Mouse (Mus musculus) adrenal gland, postnatal 4 days (tissue): Measurements from ENCODE around the gene Ehhadh. TPM values are rescaled to one million over a fixed set of nuclear protein-coding genes. Genes with fewer than 3 reads are reported as not detected.
A peak's percentile ranks its signal among the peaks of the same experiment; 100 is the strongest.

ENCODE experiments used
- DNase-seq, 2 experiments: peaks; one replicate each; pipeline ENCODE4 v3.0.0; 2021 to 2022; ENCODE audit warnings: low spot score in 2 of 2, mixed read lengths in 2 of 2
- total RNA-seq, 2 experiments: library from RNA; stranded (reverse); gene quantifications; 2 replicates each; pipeline ENCODE4 v1.2.3; 2021

Gene Ehhadh
- total RNA-seq, 2 experiments from 2014 or later, result 25.8 to 31.0 TPM

DNA sequence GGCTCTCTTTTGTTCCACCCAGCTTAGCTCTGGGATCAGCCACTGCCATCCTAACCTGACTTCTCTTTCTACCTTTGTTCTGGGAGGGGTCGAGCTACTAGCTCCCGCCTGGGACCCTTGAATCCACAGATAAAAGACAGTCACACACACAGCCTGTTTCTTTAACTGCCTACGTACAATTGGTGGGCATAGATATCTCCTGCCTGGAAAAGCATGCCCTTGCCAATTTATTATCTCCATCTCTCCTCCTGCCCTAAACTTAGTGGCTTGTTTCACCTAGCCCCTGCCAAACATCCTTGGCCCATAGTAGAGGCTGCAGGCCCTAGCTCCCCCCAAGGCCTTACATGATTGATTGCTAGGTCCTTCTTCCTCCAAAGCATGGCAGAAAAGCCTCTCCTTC is 46.1 kb downstream of the Ehhadh start:
- DNase-seq, result no peak

DNA sequence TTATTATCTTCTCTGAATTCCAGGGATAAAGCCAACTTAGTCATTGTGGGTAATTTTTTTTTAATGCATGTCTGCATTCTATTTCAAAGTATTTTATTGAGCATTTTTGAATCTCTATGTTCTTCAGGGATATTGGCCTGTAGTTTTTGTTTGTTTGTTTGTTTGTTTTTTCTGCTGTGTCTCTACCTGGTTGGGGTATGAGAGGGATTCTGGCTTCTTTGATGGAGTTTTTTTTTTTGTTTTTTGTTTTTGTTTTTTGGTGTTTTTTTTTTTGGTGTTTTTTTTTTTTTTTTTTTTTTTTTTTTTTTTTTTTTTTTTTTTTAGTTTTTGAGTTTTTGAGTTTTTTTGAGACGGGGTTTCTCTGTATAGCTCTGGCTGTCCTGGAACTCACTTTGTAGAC is 52.0 kb downstream of the Ehhadh start:
- DNase-seq, result no peak

- DNase-seq, result peak; percentile 16 to 36
Measured at GRCm38 (mm10) chr16:21727897-21728364, 59.7 kb downstream of the Ehhadh start.

DNA sequence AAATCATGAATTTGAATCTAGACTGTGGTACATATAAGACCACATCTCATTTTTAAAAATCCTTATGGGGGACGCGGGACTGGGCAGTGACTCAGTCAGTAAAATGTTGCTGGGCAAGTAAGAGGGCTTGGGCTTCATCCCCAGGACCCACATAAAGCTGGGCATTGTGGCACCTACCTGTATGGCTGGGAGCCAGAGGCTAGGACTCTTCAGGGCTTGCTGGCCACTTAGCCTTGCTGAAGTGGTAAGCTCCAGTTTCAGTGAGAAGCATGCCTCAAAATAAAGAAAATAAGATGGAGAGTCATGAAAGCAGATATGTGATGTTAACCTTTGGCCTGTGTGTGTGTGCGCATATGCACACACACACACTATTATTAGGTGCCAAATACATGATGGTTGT is 60.2 kb downstream of the Ehhadh start:
- no peak for DNase-seq

DNA sequence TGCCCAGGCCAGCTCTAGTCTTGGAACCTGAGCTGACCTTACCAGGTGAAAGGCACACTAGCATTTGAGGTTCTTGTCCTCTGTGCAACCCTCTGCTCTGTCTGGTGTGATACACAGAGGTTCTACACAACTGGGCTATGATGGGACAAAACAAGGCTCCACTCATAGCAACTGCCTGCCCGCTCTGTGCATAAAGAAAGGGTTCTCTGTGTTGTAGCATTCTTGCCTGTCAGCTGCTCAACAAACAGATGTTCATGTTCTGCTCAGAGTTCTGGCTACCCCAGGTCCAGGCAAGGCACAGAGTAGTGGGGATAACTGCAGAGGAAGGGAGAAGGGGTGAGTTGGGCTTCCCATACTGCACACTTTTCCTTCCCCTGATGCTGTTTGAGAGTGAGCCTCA is 63.3 kb downstream of the Ehhadh start:
- DNase-seq, result no peak

DNA sequence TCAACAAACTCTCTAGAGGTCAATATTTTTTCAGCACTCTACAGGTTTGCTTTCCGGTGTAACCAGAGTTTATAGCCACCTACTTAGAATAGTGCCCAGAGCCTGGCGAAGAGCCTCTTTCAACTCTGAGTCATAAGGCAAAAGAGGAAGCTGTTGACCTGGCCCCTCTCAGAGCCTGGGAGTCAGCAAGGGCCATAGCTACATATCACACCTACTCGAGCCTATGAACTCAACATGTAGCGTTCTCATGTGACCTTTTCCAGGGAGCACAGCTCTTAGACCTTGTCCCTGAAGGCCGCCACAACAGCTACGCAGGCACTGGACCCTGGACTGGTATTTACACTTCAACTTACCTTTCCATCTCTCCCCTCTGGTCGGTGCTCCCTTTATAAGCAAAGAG is 67.8 kb downstream of the Ehhadh start:
- no peak for DNase-seq

- no peak for DNase-seq
Measured at GRCm38 (mm10) chr16:21714516-21714915, 73.1 kb downstream of the Ehhadh start.

Other genes starting within 250 kb of the Ehhadh start
- gene 2510009E07Rik, start 93.1 kb downstream of the Ehhadh start, total RNA-seq, result 10 to 100 TPM; 30.1 to 32.8 TPM
- 1 to 10 TPM; 2.1 to 2.2 TPM for gene Map3k13, start 6.5 kb upstream of the Ehhadh start, total RNA-seq
- 10 to 100 TPM; 20.0 to 20.4 TPM for gene Tmem41a, start 159.7 kb upstream of the Ehhadh start, total RNA-seq
- under 1 TPM; 0.42 to 0.59 TPM for gene Liph, start 207.9 kb upstream of the Ehhadh start, total RNA-seq
- gene Senp2, start 221.7 kb upstream of the Ehhadh start, total RNA-seq, result 10 to 100 TPM; 48.8 to 50.9 TPM